Mouse (Mus musculus): Measurements from ENCODE around the gene Csad. TPM values are rescaled to one million over a fixed set of nuclear protein-coding genes. Genes with fewer than 3 reads are reported as not detected.

Gene Csad
- polyA plus RNA-seq, 1 experiment from 2014 or later: 33.3 TPM

GRCm38 (mm10) chr15:102192820-102193386, 11.6 kb downstream of the Csad start:
- Histone ChIP-seq H3K4me3 (replicated peaks; ENCODE audit: low read length) (no peak overlapping the region), H3K4me1 (replicated peaks; ENCODE audit: control insufficient read depth, insufficient read depth, low read length) (no peaks in the 10 kb centered on the region), H3K27ac (no peak overlapping the region), H3K9me3 (ENCODE audit: control insufficient read depth, low read length) (no peaks in the 10 kb centered on the region), H3K4me2 (replicated peaks) (no peak overlapping the region), H3K36me3 (replicated peaks; ENCODE audit: control insufficient read depth, insufficient read depth) (no peaks in the 10 kb centered on the region), H3K9ac (no peak overlapping the region), H3K27me3 (ENCODE audit: control insufficient read depth, insufficient read depth, low read length) (no peaks in the 10 kb centered on the region)
- DNase-seq (ENCODE audit: low spot score): no peak
- no peak for ATAC-seq (ENCODE audit: low FRiP score)
- WGBS: 73% methylated on average over 5 of the region's 5 CpGs

DNA sequence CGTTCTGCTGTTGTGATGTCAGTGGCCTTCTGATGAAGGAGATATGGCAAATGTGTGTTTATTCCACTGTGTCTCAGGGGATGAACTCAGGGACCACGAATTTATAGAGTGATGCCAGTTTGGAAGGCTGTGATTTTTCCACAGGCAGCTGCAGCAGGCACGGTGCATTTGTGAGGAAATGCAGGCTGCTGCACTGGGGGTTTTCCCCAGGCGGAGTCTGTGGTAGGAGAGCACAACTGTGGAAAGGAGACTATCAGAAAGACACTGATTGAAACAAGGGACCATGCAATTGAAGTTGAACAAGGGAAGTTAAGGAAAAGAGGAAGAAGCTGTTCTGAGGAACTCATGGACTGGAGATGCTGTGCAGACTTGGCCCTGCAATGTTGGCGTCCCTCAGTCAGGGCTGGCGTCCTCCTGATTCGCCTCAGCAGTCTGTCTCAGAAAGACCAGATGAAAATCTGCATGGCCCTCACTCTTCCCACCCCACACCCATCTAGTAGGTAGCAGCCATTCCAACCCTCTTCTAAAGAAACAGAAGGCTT, 12.2 kb downstream of the Csad start:
- ATAC-seq (ENCODE audit: low FRiP score) (no peak), DNase-seq (ENCODE audit: low spot score) (no peak)
- no peaks in the 10 kb centered on the region for H3K27me3 ChIP-seq (ENCODE audit: control insufficient read depth, insufficient read depth, low read length)
- H3K9me3 ChIP-seq (ENCODE audit: control insufficient read depth, low read length): no peaks in the 10 kb centered on the region
- H3K36me3 ChIP-seq (replicated peaks; ENCODE audit: control insufficient read depth, insufficient read depth): no peaks in the 10 kb centered on the region
- no peak overlapping the region for H3K9ac ChIP-seq
- H3K4me3 ChIP-seq (replicated peaks; ENCODE audit: low read length): no peak overlapping the region
- H3K4me1 ChIP-seq (replicated peaks; ENCODE audit: control insufficient read depth, insufficient read depth, low read length): no peaks in the 10 kb centered on the region
- WGBS: 78% methylated on average over 7 of the region's 7 CpGs
- no peak overlapping the region for H3K4me2 ChIP-seq (replicated peaks)
- no peak overlapping the region for H3K27ac ChIP-seq

- 75% methylated on average over 7 of the region's 7 CpGs for WGBS
- Histone ChIP-seq H3K4me1 (replicated peaks; ENCODE audit: control insufficient read depth, insufficient read depth, low read length) (no peaks in the 10 kb centered on the region), H3K27ac (no peak overlapping the region), H3K9ac (no peak overlapping the region), H3K4me2 (replicated peaks) (no peak overlapping the region), H3K9me3 (ENCODE audit: control insufficient read depth, low read length) (no peaks in the 10 kb centered on the region), H3K4me3 (replicated peaks; ENCODE audit: low read length) (no peak overlapping the region), H3K27me3 (ENCODE audit: control insufficient read depth, insufficient read depth, low read length) (no peaks in the 10 kb centered on the region), H3K36me3 (replicated peaks; ENCODE audit: control insufficient read depth, insufficient read depth) (no peaks in the 10 kb centered on the region; the same call in 1 of the 2 replicates)
- ATAC-seq (ENCODE audit: low FRiP score): no peak
- no peak for DNase-seq (ENCODE audit: low spot score)
Measured at GRCm38 (mm10) chr15:102191699-102192098, 12.8 kb downstream of the Csad start.

DNA sequence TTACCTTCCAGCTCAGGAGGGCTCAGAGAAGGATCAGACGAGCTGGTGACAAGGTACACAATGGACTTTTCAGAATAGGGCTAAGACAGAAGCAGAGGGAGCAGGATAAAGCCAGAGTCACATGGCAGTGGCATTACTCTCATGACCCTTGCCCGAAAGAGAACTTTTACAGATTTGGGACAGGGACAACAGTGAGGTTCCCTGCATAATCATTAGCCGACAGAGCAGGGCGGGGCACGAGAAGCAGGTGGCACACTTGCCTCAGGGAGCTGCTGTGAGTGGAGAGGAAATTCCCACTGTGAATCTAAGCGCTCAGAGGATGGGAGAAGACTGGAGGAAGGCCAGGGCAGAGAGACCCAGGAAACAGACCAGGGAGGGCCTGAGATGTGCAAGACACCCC, 15.6 kb downstream of the Csad start:
- H3K4me3 ChIP-seq (replicated peaks; ENCODE audit: low read length): no peak overlapping the region
- no peaks in the 10 kb centered on the region for H3K4me1 ChIP-seq (replicated peaks; ENCODE audit: control insufficient read depth, insufficient read depth, low read length)
- no peak for ATAC-seq (ENCODE audit: low FRiP score)
- peaks cover 7% of the 10 kb centered on the region; the same call in 1 of the 2 replicates for H3K36me3 ChIP-seq (replicated peaks; ENCODE audit: control insufficient read depth, insufficient read depth)
- H3K27ac ChIP-seq: no peak overlapping the region
- no peak overlapping the region for H3K9ac ChIP-seq
- WGBS: 65% methylated on average over 6 of the region's 6 CpGs
- DNase-seq (ENCODE audit: low spot score): no peak
- no peaks in the 10 kb centered on the region for H3K9me3 ChIP-seq (ENCODE audit: control insufficient read depth, low read length)
- no peak overlapping the region for H3K4me2 ChIP-seq (replicated peaks)
- no peaks in the 10 kb centered on the region for H3K27me3 ChIP-seq (ENCODE audit: control insufficient read depth, insufficient read depth, low read length)

DNA sequence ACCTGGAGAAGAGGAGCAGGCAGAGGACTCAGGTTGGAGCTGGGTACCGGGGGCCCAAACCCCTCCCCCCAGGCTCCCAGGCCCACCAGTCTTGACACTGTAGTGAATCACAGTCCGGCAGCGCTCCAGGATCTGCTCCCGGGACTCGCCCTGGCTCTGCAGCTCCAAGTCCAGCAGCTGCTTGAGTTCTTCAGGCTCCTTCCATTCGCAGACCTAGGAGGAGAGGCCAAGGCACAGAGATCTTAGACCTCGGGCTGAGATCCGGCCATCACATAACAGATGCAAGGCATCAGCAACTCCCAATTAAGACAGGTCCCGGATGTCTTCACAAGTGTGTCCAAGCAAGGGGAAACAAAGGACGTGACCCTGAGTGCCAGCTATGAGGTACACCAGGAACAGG, 16.4 kb downstream of the Csad start:
- Histone ChIP-seq H3K9ac (no peak overlapping the region), H3K36me3 (replicated peaks; ENCODE audit: control insufficient read depth, insufficient read depth) (peaks cover 7% of the 10 kb centered on the region; the same call in 1 of the 2 replicates), H3K9me3 (ENCODE audit: control insufficient read depth, low read length) (no peaks in the 10 kb centered on the region), H3K4me3 (replicated peaks; ENCODE audit: low read length) (no peak overlapping the region), H3K4me1 (replicated peaks; ENCODE audit: control insufficient read depth, insufficient read depth, low read length) (no peaks in the 10 kb centered on the region), H3K27ac (no peak overlapping the region), H3K4me2 (replicated peaks) (no peak overlapping the region), H3K27me3 (ENCODE audit: control insufficient read depth, insufficient read depth, low read length) (no peaks in the 10 kb centered on the region)
- 94% methylated on average over 10 of the region's 10 CpGs for WGBS
- DNase-seq (ENCODE audit: low spot score) (no peak), ATAC-seq (ENCODE audit: low FRiP score) (no peak)

DNA sequence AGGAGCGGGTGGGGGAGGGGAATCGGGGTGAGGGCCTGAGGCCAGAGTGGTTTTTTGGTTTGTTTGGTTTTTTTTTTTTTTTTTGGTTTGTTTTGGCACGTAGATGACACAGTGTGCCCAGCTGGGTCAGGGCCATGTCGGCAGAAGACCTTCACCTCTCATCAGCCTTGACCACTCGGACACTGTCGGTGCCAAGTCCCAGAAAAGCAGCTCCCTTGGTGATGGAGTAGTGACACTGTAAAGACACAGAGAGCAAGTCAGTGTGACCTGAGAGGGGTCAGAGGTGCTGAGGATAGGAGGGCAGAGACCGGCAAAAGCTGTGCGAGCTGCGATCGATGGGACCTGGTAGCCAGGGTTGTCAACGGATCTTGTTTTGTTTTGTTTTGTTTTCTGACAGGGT, 18.3 kb downstream of the Csad start:
- H3K9ac ChIP-seq: no peak overlapping the region
- H3K9me3 ChIP-seq (ENCODE audit: control insufficient read depth, low read length): no peaks in the 10 kb centered on the region
- no peak for ATAC-seq (ENCODE audit: low FRiP score)
- 83% methylated on average over 11 of the region's 11 CpGs for WGBS
- no peak overlapping the region for H3K4me2 ChIP-seq (replicated peaks)
- H3K36me3 ChIP-seq (replicated peaks; ENCODE audit: control insufficient read depth, insufficient read depth): peaks cover 7% of the 10 kb centered on the region; the same call in 1 of the 2 replicates
- DNase-seq (ENCODE audit: low spot score): no peak
- no peak overlapping the region for H3K27ac ChIP-seq
- H3K4me3 ChIP-seq (replicated peaks; ENCODE audit: low read length): no peak overlapping the region
- H3K4me1 ChIP-seq (replicated peaks; ENCODE audit: control insufficient read depth, insufficient read depth, low read length): no peaks in the 10 kb centered on the region
- no peaks in the 10 kb centered on the region for H3K27me3 ChIP-seq (ENCODE audit: control insufficient read depth, insufficient read depth, low read length)

GRCm38 (mm10) chr15:102183076-102183475, 21.4 kb downstream of the Csad start:
- ATAC-seq (ENCODE audit: low FRiP score): no peak

GRCm38 (mm10) chr15:102179924-102180323, 24.6 kb downstream of the Csad start:
- Histone ChIP-seq H3K27ac (no peak overlapping the region), H3K4me1 (replicated peaks; ENCODE audit: control insufficient read depth, insufficient read depth, low read length) (no peaks in the 10 kb centered on the region), H3K36me3 (replicated peaks; ENCODE audit: control insufficient read depth, insufficient read depth) (peaks cover 6% of the 10 kb centered on the region; the same call in 1 of the 2 replicates), H3K4me2 (replicated peaks) (no peak overlapping the region), H3K27me3 (ENCODE audit: control insufficient read depth, insufficient read depth, low read length) (no peaks in the 10 kb centered on the region), H3K4me3 (replicated peaks; ENCODE audit: low read length) (no peak overlapping the region), H3K9me3 (ENCODE audit: control insufficient read depth, low read length) (no peaks in the 10 kb centered on the region), H3K9ac (no peak overlapping the region)
- ATAC-seq (ENCODE audit: low FRiP score) (no peak), DNase-seq (ENCODE audit: low spot score) (no peak)
- 87% methylated on average over 14 of the region's 14 CpGs for WGBS

More at GRCm38 (mm10) chr15:102183076-102183475, 21.4 kb downstream of the Csad start:
- H3K4me2 ChIP-seq (replicated peaks): no peak overlapping the region
- no peaks in the 10 kb centered on the region for H3K4me1 ChIP-seq (replicated peaks; ENCODE audit: control insufficient read depth, insufficient read depth, low read length)
- peaks cover 7% of the 10 kb centered on the region; the same call in 1 of the 2 replicates for H3K36me3 ChIP-seq (replicated peaks; ENCODE audit: control insufficient read depth, insufficient read depth)
- no peak overlapping the region for H3K27ac ChIP-seq
- no peaks in the 10 kb centered on the region for H3K9me3 ChIP-seq (ENCODE audit: control insufficient read depth, low read length)
- H3K4me3 ChIP-seq (replicated peaks; ENCODE audit: low read length): no peak overlapping the region
- H3K9ac ChIP-seq: no peak overlapping the region
- 91% methylated on average over 3 of the region's 3 CpGs for WGBS
- no peaks in the 10 kb centered on the region for H3K27me3 ChIP-seq (ENCODE audit: control insufficient read depth, insufficient read depth, low read length)
- DNase-seq (ENCODE audit: low spot score): no peak

- H3K9ac ChIP-seq: no peak overlapping the region
- H3K4me1 ChIP-seq (replicated peaks; ENCODE audit: control insufficient read depth, insufficient read depth, low read length): no peaks in the 10 kb centered on the region
- DNase-seq (ENCODE audit: low spot score) (no peak), ATAC-seq (ENCODE audit: low FRiP score) (no peak)
- H3K4me2 ChIP-seq (replicated peaks): no peak overlapping the region
- no peaks in the 10 kb centered on the region for H3K27me3 ChIP-seq (ENCODE audit: control insufficient read depth, insufficient read depth, low read length)
- peaks cover 6% of the 10 kb centered on the region for H3K9me3 ChIP-seq (ENCODE audit: control insufficient read depth, low read length)
- H3K4me3 ChIP-seq (replicated peaks; ENCODE audit: low read length): no peak overlapping the region
- peaks cover 9% of the 10 kb centered on the region; the same call in 1 of the 2 replicates for H3K36me3 ChIP-seq (replicated peaks; ENCODE audit: control insufficient read depth, insufficient read depth)
- no peak overlapping the region for H3K27ac ChIP-seq
- 79% methylated on average over 9 of the region's 9 CpGs for WGBS
Measured at GRCm38 (mm10) chr15:102179106-102179505, 25.4 kb downstream of the Csad start.
